ENCODE assay signal across 29 mouse cellular contexts in genomic region chr2:140051607-140052126, GRCm38 (mm10). TPM values are rescaled to one million over a fixed set of nuclear protein-coding genes. Genes with fewer than 3 reads are reported as not detected.
A peak's percentile ranks its signal among the peaks of the same experiment; 100 is the strongest.
DNase-seq lines count a peak whose midpoint lies in the region; ATAC-seq and TF ChIP-seq lines count a peak whose summit lies in the region.
"Had no signal": no experiment of that assay in that cellular context is flagged by ENCODE, and none has a peak within 500 bp of the region (broad histone marks: within the 10 kb centered on the region; RNA-seq: fewer than 3 reads in every experiment).

No protein-coding gene starts in this region.

- TF ChIP-seq EP300 in MEL (IDR thresholded peaks at IDR 0.05; ENCODE audit: low read depth in 1 of 2, low read length in 2 of 2) = peak in 1 of 2 experiments; percentile 46; a peak in 3 of 4 replicates

- H3K4me3 ChIP-seq in MEL (ENCODE audit: control insufficient read depth in 1 of 2, insufficient read depth in 1 of 2, low read depth in 2 of 2, low read length in 2 of 2) = no peak overlapping the region
- H3K4me3 ChIP-seq in kidney, embryonic 14.5 days (ENCODE audit: low read length) = no peak overlapping the region
- H3K4me3 ChIP-seq: embryonic facial prominence, embryonic 10.5 days; embryonic facial prominence, embryonic 13.5 days; erythroblast, embryonic 14.5 days; forebrain, embryonic 12.5 days; forebrain, embryonic 15.5 days; gastrocnemius, adult 2 months; heart, embryonic 12.5 days; heart, embryonic 15.5 days; hindbrain, embryonic 12.5 days; hindbrain, embryonic 15.5 days had no signal

- peaks cover 26 to 51% of the 10 kb centered on the region in 2 experiments for H3K36me3 ChIP-seq in MEL (ENCODE audit: control insufficient read depth in 1 of 2, insufficient read depth in 2 of 2, low read length in 2 of 2)
- H3K36me3 ChIP-seq in kidney, embryonic 14.5 days (ENCODE audit: control insufficient read depth, insufficient read depth, low read length) = peaks cover 55% of the 10 kb centered on the region

- WGBS in kidney, embryonic 14.5 days = 81% methylated on average over 2 of the region's 2 CpGs

- peak; percentile 16 for DNase-seq in CD4-positive helper T cell, adult 2 months (ENCODE audit: low read depth, low spot score)
- peak; percentile 65 for DNase-seq in CD4-positive, CD25-positive, alpha-beta regulatory T cell, adult 2 months (ENCODE audit: low read depth, low spot score)
- DNase-seq in MEL (ENCODE audit: low read depth, low spot score) = peak; percentile 46
- no peak for DNase-seq in embryo, embryonic 11 days
- DNase-seq in spleen, postnatal 10 days (ENCODE audit: low spot score in 2 of 2) = no peak
- DNase-seq: adrenal gland, adult 2 months; adrenal gland, postnatal 14 days; cerebellum, adult 11 months; cerebellum, adult 2 months; cerebellum, adult 9-11 months; cerebellum, postnatal 25 days; gastrocnemius, adult 2 months; gastrocnemius, postnatal 14 days; heart, adult 11 months; heart, postnatal 10 days had no signal

- H3K9me3 ChIP-seq in MEL (replicated peaks; ENCODE audit: insufficient read depth, low read length) = no peaks in the 10 kb centered on the region
- H3K9me3 ChIP-seq in kidney, embryonic 14.5 days (ENCODE audit: control insufficient read depth, low read length) = no peaks in the 10 kb centered on the region
- H3K9me3 ChIP-seq: embryonic facial prominence, embryonic 10.5 days; embryonic facial prominence, embryonic 13.5 days; forebrain, embryonic 12.5 days; forebrain, embryonic 15.5 days; heart, embryonic 12.5 days; heart, embryonic 15.5 days; hindbrain, embryonic 12.5 days; hindbrain, embryonic 15.5 days had no signal

- H3K27ac ChIP-seq in MEL (ENCODE audit: control insufficient read depth, low read depth, low read length) = peak overlapping the region; percentile 39
- no peak overlapping the region for H3K27ac ChIP-seq in kidney, embryonic 14.5 days (ENCODE audit: low read depth, low read length)
- H3K27ac ChIP-seq: embryonic facial prominence, embryonic 10.5 days; embryonic facial prominence, embryonic 13.5 days; forebrain, embryonic 12.5 days; forebrain, embryonic 15.5 days; gastrocnemius, adult 2 months; heart, embryonic 15.5 days; hindbrain, embryonic 12.5 days; hindbrain, embryonic 15.5 days had no signal

- no peak overlapping the region for H3K4me2 ChIP-seq in kidney, embryonic 14.5 days (replicated peaks; ENCODE audit: low read depth, low read length)
- H3K4me2 ChIP-seq: embryonic facial prominence, embryonic 13.5 days; forebrain, embryonic 12.5 days; forebrain, embryonic 15.5 days; heart, embryonic 12.5 days; heart, embryonic 15.5 days; hindbrain, embryonic 12.5 days; hindbrain, embryonic 15.5 days had no signal

- no peaks in the 10 kb centered on the region for H3K79me2 ChIP-seq in MEL (ENCODE audit: control insufficient read depth, insufficient read depth, low read length, poor library complexity)

- TF ChIP-seq POLR2A in MEL (IDR thresholded peaks at IDR 0.05; ENCODE audit: control insufficient read depth in 1 of 2, insufficient read depth in 1 of 2, low read depth in 1 of 2, low read length in 2 of 2, poor library complexity in 1 of 2) = no peak

- ATAC-seq in inflammation-experienced regulatory T-cells, adult 6 months = peak; percentile 86
- no peak for ATAC-seq in kidney, embryonic 14.5 days (ENCODE audit: low FRiP score, low TSS enrichment)
- no peak for ATAC-seq in frontal cortex, adult (ENCODE audit: low TSS enrichment)
- ATAC-seq: forebrain, embryonic 15.5 days; intestine, embryonic 16.5 days; Patski had no signal

- no peak for TF ChIP-seq RAD21 in MEL (IDR thresholded peaks at IDR 0.05; ENCODE audit: low read depth, low read length)

- TF ChIP-seq CTCF in MEL (IDR thresholded peaks at IDR 0.05 in 2 of 3, conservative IDR thresholded peaks at IDR 0.05 in 1 of 3; ENCODE audit: control insufficient read depth in 1 of 3, insufficient read depth in 1 of 3, low read depth in 2 of 3, low read length in 3 of 3, poor library complexity in 1 of 3, severe bottlenecking in 1 of 3) = no peak

- no peaks in the 10 kb centered on the region for H3K27me3 ChIP-seq in MEL (ENCODE audit: control insufficient read depth in 1 of 2, insufficient read depth in 2 of 2, low read length in 2 of 2)
- no peaks in the 10 kb centered on the region for H3K27me3 ChIP-seq in kidney, embryonic 14.5 days (ENCODE audit: control insufficient read depth, insufficient read depth, low read length)
- H3K27me3 ChIP-seq: embryonic facial prominence, embryonic 13.5 days; forebrain, embryonic 12.5 days; forebrain, embryonic 15.5 days; heart, embryonic 12.5 days; heart, embryonic 15.5 days; hindbrain, embryonic 12.5 days; hindbrain, embryonic 15.5 days; Patski had no signal

- peaks cover 8 to 20% of the 10 kb centered on the region in 2 experiments for H3K4me1 ChIP-seq in MEL (ENCODE audit: control insufficient read depth in 1 of 2, insufficient read depth in 2 of 2, low read length in 2 of 2)
- H3K4me1 ChIP-seq in kidney, embryonic 14.5 days (ENCODE audit: control insufficient read depth, insufficient read depth, low read length) = no peaks in the 10 kb centered on the region
- H3K4me1 ChIP-seq: embryonic facial prominence, embryonic 10.5 days; embryonic facial prominence, embryonic 13.5 days; forebrain, embryonic 12.5 days; forebrain, embryonic 15.5 days; heart, embryonic 12.5 days; heart, embryonic 15.5 days; hindbrain, embryonic 12.5 days; hindbrain, embryonic 15.5 days had no signal

- no peak overlapping the region for H3K9ac ChIP-seq in MEL (ENCODE audit: control insufficient read depth, low read depth, low read length, poor library complexity, severe bottlenecking)
- H3K9ac ChIP-seq in kidney, embryonic 14.5 days (ENCODE audit: low read depth, low read length) = no peak overlapping the region
- H3K9ac ChIP-seq: embryonic facial prominence, embryonic 13.5 days; forebrain, embryonic 12.5 days; forebrain, embryonic 15.5 days; heart, embryonic 12.5 days; heart, embryonic 15.5 days; hindbrain, embryonic 12.5 days; hindbrain, embryonic 15.5 days had no signal

TF ChIP-seq in MEL, 35 proteins besides CTCF, POLR2A, EP300 and RAD21:
- TF ChIP-seq MAFK (IDR thresholded peaks at IDR 0.05; ENCODE audit: borderline replicate concordance, low read depth, low read length) = no peak
- TF ChIP-seq JUND (IDR thresholded peaks at IDR 0.05; ENCODE audit: low read depth, low read length) = no peak
- no peak for TF ChIP-seq GABPA (IDR thresholded peaks at IDR 0.05; ENCODE audit: low read depth, low read length)
- no peak for TF ChIP-seq ZNF384 (IDR thresholded peaks at IDR 0.05; ENCODE audit: low read depth, low read length)
- TF ChIP-seq USF2 (IDR thresholded peaks at IDR 0.05; ENCODE audit: borderline replicate concordance in 1 of 2, insufficient read depth in 1 of 2, low read depth in 1 of 2, low read length in 2 of 2) = no peak
- TF ChIP-seq POLR2AphosphoS2 (IDR thresholded peaks at IDR 0.05; ENCODE audit: low read length) = no peak
- no peak for TF ChIP-seq HCFC1 (IDR thresholded peaks at IDR 0.05; ENCODE audit: low read depth, low read length)
- TF ChIP-seq CHD1 (IDR thresholded peaks at IDR 0.05; ENCODE audit: low read depth, low read length) = no peak
- no peak for TF ChIP-seq BHLHE40 (IDR thresholded peaks at IDR 0.05; ENCODE audit: borderline replicate concordance, low read depth, low read length)
- 0 out of 2 replicates have a peak, but pooled peaks have one; percentile 22 for TF ChIP-seq E2F4 (IDR thresholded peaks at IDR 0.05; ENCODE audit: borderline replicate concordance, low read depth, low read length)
- TF ChIP-seq MYC (IDR thresholded peaks at IDR 0.05; ENCODE audit: low read depth, low read length) = no peak
- TF ChIP-seq ZC3H11A (IDR thresholded peaks at IDR 0.05; ENCODE audit: low read depth, low read length) = no peak
- TF ChIP-seq MXI1 (IDR thresholded peaks at IDR 0.05; ENCODE audit: low read depth, low read length) = no peak
- TF ChIP-seq GATA1 (IDR thresholded peaks at IDR 0.05; ENCODE audit: low read depth, low read length) = peak; percentile 72
- no peak for TF ChIP-seq MAX (IDR thresholded peaks at IDR 0.05; ENCODE audit: low read length)
- TF ChIP-seq TBP (IDR thresholded peaks at IDR 0.05; ENCODE audit: low read depth, low read length) = no peak
- peak; percentile 41; the same call in 1 of the 2 replicates for TF ChIP-seq USF1 (IDR thresholded peaks at IDR 0.05; ENCODE audit: low read depth, low read length)
- TF ChIP-seq NELFE (IDR thresholded peaks at IDR 0.05; ENCODE audit: low read depth, low read length) = no peak
- TF ChIP-seq KAT2A (conservative IDR thresholded peaks at IDR 0.05; ENCODE audit: low read depth, low read length) = no peak
- no peak for TF ChIP-seq TAL1 (IDR thresholded peaks at IDR 0.05; ENCODE audit: low read length)
- no peak for TF ChIP-seq NRF1 (IDR thresholded peaks at IDR 0.05; ENCODE audit: insufficient read depth, low read depth, low read length, poor library complexity, severe bottlenecking)
- no peak for TF ChIP-seq CHD2 (IDR thresholded peaks at IDR 0.05; ENCODE audit: low read length)
- TF ChIP-seq RCOR1 (IDR thresholded peaks at IDR 0.05; ENCODE audit: low read depth, low read length) = no peak
- TF ChIP-seq ETS1 (IDR thresholded peaks at IDR 0.05; ENCODE audit: low read depth, low read length) = 0 out of 2 replicates have a peak, but pooled peaks have one; percentile 17
- no peak for TF ChIP-seq SMC3 (IDR thresholded peaks at IDR 0.05; ENCODE audit: low read depth, low read length)

RNA-seq across cellular contexts. Expression of gene Tasp1, which starts 14.9 kb away (rescaled TPM):
- 31.1 and 31.5 TPM in 2 replicates for total RNA-seq in MEL (2012; rRNA removed)
- polyA plus RNA-seq in MEL (2012; ENCODE audit: insufficient read depth in 1 of 2, insufficient read length in 2 of 2, low read depth in 1 of 2, low replicate concordance in 2 of 2, missing spikeins in 1 of 2) = 10 to 100 TPM in 1 of 2 experiments, not detected in 1; 17.0 TPM
- polyA plus RNA-seq in inflammation-experienced regulatory T-cells, adult 6 months (2017; shearing (Covaris generic)) = 100 to 1,000 TPM in 2 of 3 experiments, 10 to 100 TPM in 1; 59.4 to 132 (median 114) TPM
- 23.5 and 24.4 TPM in 2 replicates for polyA plus RNA-seq in kidney, embryonic 14.5 days (2014; fragmentation: Nextera tagmentation; extraction: Ambion mirVana)

Comparison
In these comparisons a context has a peak if more than half of its experiments do, and no peak if none do; other contexts are left out.
1. DNase-seq: peak in CD4-positive helper T cell, adult 2 months (single experiment), CD4-positive, CD25-positive, alpha-beta regulatory T cell, adult 2 months (single experiment) and MEL (single experiment); none in embryo, embryonic 11 days (single experiment) and spleen, postnatal 10 days (0 of 2).